Mouse (Mus musculus) megakaryocyte-erythroid progenitor cell, adult 5-6 weeks (primary cell): Measurements from ENCODE around the gene Serpina3a. TPM values are rescaled to one million over a fixed set of nuclear protein-coding genes. Genes with fewer than 3 reads are reported as not detected.
"Not testable (repeated sequence)": the region's sequence is repeated elsewhere in the genome, so short reads cannot be mapped to it uniquely, and the experiment has no call there.

Source experiments
- ATAC-seq: replicated peaks from 2 replicates; pipeline ENCODE4 v1.8.0; 2016; ENCODE audit warnings: mild to moderate bottlenecking, inconsistent platforms; ENCODE audit not compliant: severe bottlenecking, poor library complexity, low FRiP score, low TSS enrichment
- total RNA-seq, 2 experiments: library from RNA; stranded (forward) in 1 of 2; stranded (reverse) in 1 of 2; fragments of 200-1000, 215-1000 nt in 1 of 2; fragments of >200 nt in 1 of 2; fragmentation: Nextera tagmentation in 1 of 2; gene quantifications; 2 replicates each; pipeline ENCODE4 v1.2.3; 2014 to 2017

Serpina3a gene
- total RNA-seq (2014; fragmentation: Nextera tagmentation) (not detected in 2 replicates), total RNA-seq (2017) (not detected in 2 replicates)

- not testable (repeated sequence) for ATAC-seq
Measured at GRCm38 (mm10) chr12:104112333-104112732, at the start of gene Serpina3a. Gene Serpina3a (plus strand): TSS chr12:104112724.

GRCm38 (mm10) chr12:104064532-104064931, 48.0 kb upstream of the Serpina3a start:
- ATAC-seq = peak; percentile 21

- no peak for ATAC-seq
Measured at GRCm38 (mm10) chr12:104064996-104065395, 47.5 kb upstream of the Serpina3a start.

- ATAC-seq = peak; percentile 72
Measured at GRCm38 (mm10) chr12:104066241-104066640, 46.3 kb upstream of the Serpina3a start.

GRCm38 (mm10) chr12:104067549-104067948, 45.0 kb upstream of the Serpina3a start:
- ATAC-seq = peak; percentile 36; the same call in 1 of the 2 replicates

- ATAC-seq = peak; percentile 60; the same call in 1 of the 2 replicates
Measured at GRCm38 (mm10) chr12:104069620-104070019, 42.9 kb upstream of the Serpina3a start.

- ATAC-seq = no peak
Measured at GRCm38 (mm10) chr12:104071708-104072107, 40.8 kb upstream of the Serpina3a start.

- ATAC-seq = no peak
Measured at GRCm38 (mm10) chr12:104072286-104072685, 40.2 kb upstream of the Serpina3a start.

- no peak for ATAC-seq
Measured at GRCm38 (mm10) chr12:104090119-104090518, 22.4 kb upstream of the Serpina3a start.

GRCm38 (mm10) chr12:104091303-104091702, 21.2 kb upstream of the Serpina3a start:
- no peak for ATAC-seq

GRCm38 (mm10) chr12:104100768-104101167, 11.8 kb upstream of the Serpina3a start, which contains the start of gene Serpina5:
Gene Serpina5 (plus strand): TSS chr12:104101113.
- no peak for ATAC-seq

GRCm38 (mm10) chr12:104105847-104106246, 6.7 kb upstream of the Serpina3a start:
- ATAC-seq = no peak

GRCm38 (mm10) chr12:104106919-104107318, 5.6 kb upstream of the Serpina3a start:
- ATAC-seq = no peak

- ATAC-seq = no peak
Measured at GRCm38 (mm10) chr12:104108507-104108906, 4.0 kb upstream of the Serpina3a start.

- ATAC-seq = no peak
Measured at GRCm38 (mm10) chr12:104114921-104115579, 2.5 kb downstream of the Serpina3a start.

GRCm38 (mm10) chr12:104123097-104123496, 10.6 kb downstream of the Serpina3a start:
- no peak for ATAC-seq

GRCm38 (mm10) chr12:104123996-104124395, 11.5 kb downstream of the Serpina3a start:
- ATAC-seq = no peak

- ATAC-seq = no peak
Measured at GRCm38 (mm10) chr12:104125021-104125560, 12.6 kb downstream of the Serpina3a start.

- ATAC-seq = no peak
Measured at GRCm38 (mm10) chr12:104127696-104128095, 15.2 kb downstream of the Serpina3a start, which contains the start of gene Serpina3b. Gene Serpina3b (plus strand): TSS chr12:104127996.

- ATAC-seq = no peak
Measured at GRCm38 (mm10) chr12:104131041-104131440, 18.5 kb downstream of the Serpina3a start.

GRCm38 (mm10) chr12:104138216-104138615, 25.7 kb downstream of the Serpina3a start:
- no peak for ATAC-seq
